Comparison of ENCODE assay signal across 11 mouse cellular contexts in the genomic region with DNA sequence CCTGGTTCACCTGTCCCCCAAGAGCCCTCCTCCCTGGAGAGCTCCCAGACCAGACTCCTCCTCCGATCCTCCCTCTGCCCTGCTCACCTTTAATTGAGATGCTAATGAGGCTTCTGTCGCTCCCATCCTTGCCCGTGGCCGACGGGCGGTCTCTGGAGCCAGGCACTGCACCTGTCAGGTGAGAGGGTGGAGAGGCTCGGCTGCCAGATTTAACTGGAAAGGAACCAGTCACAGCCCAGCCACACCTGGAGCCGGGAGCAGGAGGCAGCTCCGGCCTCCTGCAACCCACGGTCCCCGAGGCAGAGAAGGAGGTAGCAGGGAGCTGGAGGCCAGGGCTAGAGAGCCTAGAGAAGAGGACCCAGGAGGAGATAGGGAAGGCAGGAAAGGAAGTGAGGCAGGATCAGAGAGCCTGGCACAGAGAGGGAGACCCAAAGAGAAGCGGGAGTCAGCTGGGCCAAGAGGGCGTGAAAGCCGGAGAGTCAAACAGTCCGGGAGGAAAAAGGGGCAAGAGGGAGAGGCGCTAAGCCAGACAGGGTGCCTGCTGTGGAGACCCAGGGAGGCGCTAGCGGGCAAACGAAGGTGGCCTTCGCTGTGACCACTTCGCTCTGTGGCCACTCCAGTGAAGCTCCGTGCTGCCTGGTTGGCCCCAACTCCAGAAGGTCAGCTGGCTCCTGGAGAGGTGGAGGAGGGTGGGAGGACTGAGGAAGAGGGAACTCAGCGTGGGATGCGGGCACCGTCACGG. TPM values are rescaled to one million over a fixed set of nuclear protein-coding genes. Genes with fewer than 3 reads are reported as not detected.
DNase-seq lines count a peak whose midpoint lies in the region; ATAC-seq and TF ChIP-seq lines count a peak whose summit lies in the region.
"Had no signal": no experiment of that assay in that cellular context is flagged by ENCODE, and none has a peak within 500 bp of the region (broad histone marks: within the 10 kb centered on the region; RNA-seq: fewer than 3 reads in every experiment).

No protein-coding gene starts in this region.

- H3K4me2 ChIP-seq in heart, embryonic 13.5 days = peak overlapping the region; percentile 41
- H3K4me2 ChIP-seq in lung, embryonic 14.5 days = 0 out of 2 replicates have a peak overlapping the region, but pooled peaks have one; percentile 4

- no peak for DNase-seq in heart, adult 18-20 months
- peak; percentile 62 for DNase-seq in ES-CJ7 (ENCODE audit: low read depth, low spot score)
- DNase-seq in kidney, adult 9 months = peak; percentile 75
- DNase-seq in lung, embryonic 14.5 days = no peak
- DNase-seq in left cerebral cortex, adult 8-10 months (ENCODE audit: low spot score in 2 of 2) = no peak
- DNase-seq in right cerebral cortex, adult 2 months (ENCODE audit: low spot score in 2 of 2) = no peak
- DNase-seq: cerebellum, adult 8-10 months; retina, postnatal 1 day had no signal

- TF ChIP-seq CTCF in lung, embryonic 14.5 days (IDR thresholded peaks at IDR 0.05; ENCODE audit: low read depth) = no peak

- WGBS in heart, embryonic 13.5 days = 9% methylated on average over 26 of the region's 26 CpGs
- 11% methylated on average over 26 of the region's 26 CpGs for WGBS in lung, embryonic 14.5 days

- no peaks in the 10 kb centered on the region for H3K9me3 ChIP-seq in heart, embryonic 13.5 days
- no peaks in the 10 kb centered on the region for H3K9me3 ChIP-seq in lung, embryonic 14.5 days (ENCODE audit: low read depth, low read length)

- H3K36me3 ChIP-seq in heart, embryonic 13.5 days = no peaks in the 10 kb centered on the region
- no peaks in the 10 kb centered on the region for H3K36me3 ChIP-seq in lung, embryonic 14.5 days (ENCODE audit: insufficient read depth)

- ATAC-seq in heart, embryonic 13.5 days (ENCODE audit: extremely low read depth, insufficient number of reproducible peaks, low FRiP score, low TSS enrichment) = no peak
- no peak for ATAC-seq in lung, embryonic 14.5 days (ENCODE audit: insufficient read depth)
- no peak for ATAC-seq in activated CD4-positive, CD25-positive, alpha-beta regulatory T cell, adult 4 months

- H3K4me1 ChIP-seq in heart, embryonic 13.5 days = peaks cover 24% of the 10 kb centered on the region
- peaks cover 8% of the 10 kb centered on the region; the same call in 1 of the 2 replicates for H3K4me1 ChIP-seq in lung, embryonic 14.5 days (ENCODE audit: insufficient read depth)

- H3K4me3 ChIP-seq in heart, embryonic 13.5 days = 0 out of 2 replicates have a peak overlapping the region, but pooled peaks have one; percentile 4
- H3K4me3 ChIP-seq in lung, embryonic 14.5 days (ENCODE audit: low read depth, low read length) = no peak overlapping the region

- peaks cover 56% of the 10 kb centered on the region for H3K27me3 ChIP-seq in heart, embryonic 13.5 days (replicated peaks)
- peaks cover 24% of the 10 kb centered on the region for H3K27me3 ChIP-seq in lung, embryonic 14.5 days (ENCODE audit: insufficient read depth, low read length)

- peak overlapping the region; percentile 50; the same call in 1 of the 2 replicates for H3K9ac ChIP-seq in heart, embryonic 13.5 days
- no peak overlapping the region for H3K9ac ChIP-seq in lung, embryonic 14.5 days

- H3K27ac ChIP-seq in heart, embryonic 13.5 days (replicated peaks) = no peak overlapping the region
- H3K27ac ChIP-seq in lung, embryonic 14.5 days (ENCODE audit: low read depth) = no peak overlapping the region

RNA-seq across cellular contexts. Expression of gene Scnn1a, which starts 0.8 kb away (rescaled TPM):
- polyA plus RNA-seq in heart, embryonic 13.5 days (2015; fragmentation: Nextera tagmentation; extraction: Ambion mirVana) = 0.63 and 0.69 TPM in 2 replicates
- 1 to 10 TPM in 1 of 2 experiments, under 1 TPM in 1; 0.47 to 1.3 TPM for total RNA-seq in heart, adult 18-20 months (2021)
- 1.8 and 2.2 TPM in 2 replicates for polyA plus RNA-seq in lung, embryonic 14.5 days (2014; fragmentation: Nextera tagmentation; extraction: Ambion mirVana)
- total RNA-seq in left cerebral cortex, adult 8-10 months (2022) = 1 to 10 TPM; 2.6 to 3.7 (median 3.1) TPM
- not detected for polyA plus RNA-seq in activated CD4-positive, CD25-positive, alpha-beta regulatory T cell, adult 4 months (2017; shearing (Covaris generic))

RNA-seq across cellular contexts. Expression of gene Ltbr, which starts 7.6 kb away (rescaled TPM):
- polyA plus RNA-seq in heart, embryonic 13.5 days (2015; fragmentation: Nextera tagmentation; extraction: Ambion mirVana) = 42.9 and 43.5 TPM in 2 replicates
- 10 to 100 TPM; 25.0 to 28.7 TPM for total RNA-seq in heart, adult 18-20 months (2021)
- polyA plus RNA-seq in lung, embryonic 14.5 days (2014; fragmentation: Nextera tagmentation; extraction: Ambion mirVana) = 73.7 and 81.7 TPM in 2 replicates
- total RNA-seq in left cerebral cortex, adult 8-10 months (2022) = 10 to 100 TPM in 2 of 4 experiments, 1 to 10 TPM in 2; 7.7 to 11.9 (median 10.3) TPM
- not detected for polyA plus RNA-seq in activated CD4-positive, CD25-positive, alpha-beta regulatory T cell, adult 4 months (2017; shearing (Covaris generic))

RNA-seq across cellular contexts. Expression of gene Tnfrsf1a, which starts 27.9 kb away (rescaled TPM):
- 39.0 and 43.8 TPM in 2 replicates for polyA plus RNA-seq in heart, embryonic 13.5 days (2015; fragmentation: Nextera tagmentation; extraction: Ambion mirVana)
- total RNA-seq in heart, adult 18-20 months (2021) = 10 to 100 TPM; 47.5 to 50.8 TPM
- 82.5 and 83.3 TPM in 2 replicates for polyA plus RNA-seq in lung, embryonic 14.5 days (2014; fragmentation: Nextera tagmentation; extraction: Ambion mirVana)
- total RNA-seq in left cerebral cortex, adult 8-10 months (2022) = 10 to 100 TPM; 12.8 to 23.2 (median 16.7) TPM
- polyA plus RNA-seq in activated CD4-positive, CD25-positive, alpha-beta regulatory T cell, adult 4 months (2017; shearing (Covaris generic)) = 10 to 100 TPM; 20.2 to 25.5 TPM

RNA-seq across cellular contexts. Expression of gene Tuba3a, which starts 35.4 kb away (rescaled TPM):
- 0.16 TPM in 1 of 2 replicates, not detected in the other for polyA plus RNA-seq in heart, embryonic 13.5 days (2015; fragmentation: Nextera tagmentation; extraction: Ambion mirVana)
- total RNA-seq in heart, adult 18-20 months (2021) = not detected
- polyA plus RNA-seq in lung, embryonic 14.5 days (2014; fragmentation: Nextera tagmentation; extraction: Ambion mirVana) = 0.24 and 0.32 TPM in 2 replicates
- not detected for total RNA-seq in left cerebral cortex, adult 8-10 months (2022)
- 1 to 10 TPM; 1.3 to 1.8 TPM for polyA plus RNA-seq in activated CD4-positive, CD25-positive, alpha-beta regulatory T cell, adult 4 months (2017; shearing (Covaris generic))
- polyA plus RNA-seq: forebrain, embryonic 11.5 days had no signal

RNA-seq across cellular contexts. Expression of gene Plekhg6, which starts 59.3 kb away (rescaled TPM):
- polyA plus RNA-seq in heart, embryonic 13.5 days (2015; fragmentation: Nextera tagmentation; extraction: Ambion mirVana) = 0.10 and 0.11 TPM in 2 replicates
- not detected for total RNA-seq in heart, adult 18-20 months (2021)
- 0.22 and 0.51 TPM in 2 replicates for polyA plus RNA-seq in lung, embryonic 14.5 days (2014; fragmentation: Nextera tagmentation; extraction: Ambion mirVana)
- under 1 TPM; 0.28 to 0.71 (median 0.40) TPM for total RNA-seq in left cerebral cortex, adult 8-10 months (2022)
- not detected for polyA plus RNA-seq in activated CD4-positive, CD25-positive, alpha-beta regulatory T cell, adult 4 months (2017; shearing (Covaris generic))

Comparison
In these comparisons a context has a peak if more than half of its experiments do, and no peak if none do; other contexts are left out.
1. DNase-seq: peak in ES-CJ7 (single experiment) and kidney, adult 9 months (single experiment); none in heart, adult 18-20 months (0 of 2), lung, embryonic 14.5 days (single experiment), left cerebral cortex, adult 8-10 months (0 of 2) and right cerebral cortex, adult 2 months (0 of 2).
2. RNA of gene Ltbr, which starts 7.6 kb away (polyA plus RNA-seq): 73.7 to 81.7 TPM in lung, embryonic 14.5 days and 42.9 to 43.5 TPM in heart, embryonic 13.5 days; not detected in activated CD4-positive, CD25-positive, alpha-beta regulatory T cell, adult 4 months; every median in the first group is over 10 times any median in the second.